Mouse (Mus musculus): Measurements from ENCODE around the gene Map6. TPM values are rescaled to one million over a fixed set of nuclear protein-coding genes. Genes with fewer than 3 reads are reported as not detected.

Map6 gene
- total RNA-seq, 1 experiment from 2014 or later = 7.0 TPM

GRCm38 (mm10) chr7:99313253-99313652 lies 46.0 kb downstream of the Map6 start:
- DNase-seq = no peak

GRCm38 (mm10) chr7:99314565-99314964 lies 47.3 kb downstream of the Map6 start:
- DNase-seq = no peak

GRCm38 (mm10) chr7:99316207-99316606 lies 49.0 kb downstream of the Map6 start:
- DNase-seq = no peak

- DNase-seq = no peak
Measured at GRCm38 (mm10) chr7:99317475-99317874, 50.2 kb downstream of the Map6 start.

- peak; percentile 80 for DNase-seq
Measured at GRCm38 (mm10) chr7:99320524-99320923, 53.3 kb downstream of the Map6 start.

- no peak for DNase-seq
Measured at GRCm38 (mm10) chr7:99322691-99323320, 55.6 kb downstream of the Map6 start.

GRCm38 (mm10) chr7:99323321-99323700 lies 56.1 kb downstream of the Map6 start:
- no peak for DNase-seq

GRCm38 (mm10) chr7:99324810-99325209 lies 57.6 kb downstream of the Map6 start:
- no peak for DNase-seq

- no peak for DNase-seq
Measured at GRCm38 (mm10) chr7:99326128-99326527, 58.9 kb downstream of the Map6 start.

GRCm38 (mm10) chr7:99328847-99329246 lies 61.6 kb downstream of the Map6 start:
- no peak for DNase-seq

GRCm38 (mm10) chr7:99330012-99330411 lies 62.8 kb downstream of the Map6 start:
- DNase-seq = no peak

GRCm38 (mm10) chr7:99332774-99333480 lies 65.7 kb downstream of the Map6 start:
- peak; percentile 93 for DNase-seq

- no peak for DNase-seq
Measured at GRCm38 (mm10) chr7:99340736-99341135, 73.5 kb downstream of the Map6 start.

GRCm38 (mm10) chr7:99343577-99343976 lies 76.3 kb downstream of the Map6 start:
- no peak for DNase-seq

GRCm38 (mm10) chr7:99347268-99347667 lies 80.0 kb downstream of the Map6 start:
- DNase-seq = no peak

GRCm38 (mm10) chr7:99348883-99349282 lies 81.6 kb downstream of the Map6 start:
- DNase-seq = no peak

GRCm38 (mm10) chr7:99349782-99350720 lies 82.8 kb downstream of the Map6 start:
- DNase-seq = no peak

GRCm38 (mm10) chr7:99351104-99351801 lies 84.0 kb downstream of the Map6 start:
- DNase-seq = peak; percentile 59

- DNase-seq = peak; percentile 61
Measured at GRCm38 (mm10) chr7:99351802-99352517, 84.7 kb downstream of the Map6 start.

GRCm38 (mm10) chr7:99352526-99353400 lies 85.5 kb downstream of the Map6 start, which contains the start of gene Serpinh1:
TSS of gene Serpinh1 (minus strand) at chr7:99353239.
- peak; percentile 93 for DNase-seq

Measured in adrenal gland, postnatal 14 days (tissue).